In genomic region chr10:62793091-62793453, GRCm38 (mm10) we compare ENCODE assay signal across 8 mouse cellular contexts. TPM values are rescaled to one million over a fixed set of nuclear protein-coding genes. Genes with fewer than 3 reads are reported as not detected.
A peak's percentile ranks its signal among the peaks of the same experiment; 100 is the strongest.
DNase-seq lines count a peak whose midpoint lies in the region; ATAC-seq and TF ChIP-seq lines count a peak whose summit lies in the region.

No protein-coding gene starts in this region.

- H3K4me3 ChIP-seq in erythroblast, embryonic 14.5 days (replicated peaks) = peak overlapping the region; percentile 97
- H3K4me3 ChIP-seq in intestine, postnatal 0 days (ENCODE audit: low read depth, low read length) = peak overlapping the region; percentile 99
- peak overlapping the region; percentile 95 for H3K4me3 ChIP-seq in neural tube, embryonic 13.5 days

- peak; percentile 22 for DNase-seq in CD4-positive, CD25-positive, alpha-beta regulatory T cell, adult 2 months (ENCODE audit: low read depth, low spot score)
- DNase-seq in CD4-positive helper T cell, adult 2 months (ENCODE audit: low read depth, low spot score) = peak; percentile 2
- no peak for DNase-seq in thymus, adult 18-20 months
- DNase-seq in ovary, postnatal 14 days (ENCODE audit: low spot score) = no peak

- peak overlapping the region; percentile 93; the same call in 1 of the 2 replicates for H3K27ac ChIP-seq in intestine, postnatal 0 days (ENCODE audit: low read depth, low read length)
- peak overlapping the region; percentile 97 for H3K27ac ChIP-seq in neural tube, embryonic 13.5 days (replicated peaks)

- ATAC-seq in CD4-positive, CD25-positive, alpha-beta regulatory T cell, adult 4 months = no peak
- no peak for ATAC-seq in intestine, postnatal 0 days
- 0 out of 2 replicates have a peak, but pooled peaks have one; percentile 11 for ATAC-seq in neural tube, embryonic 13.5 days (ENCODE audit: low read depth)

- 57% methylated on average over 2 of the region's 2 CpGs for WGBS in intestine, postnatal 0 days
- 39% methylated on average over 2 of the region's 2 CpGs for WGBS in neural tube, embryonic 13.5 days

- H3K36me3 ChIP-seq in erythroblast, embryonic 14.5 days (ENCODE audit: control insufficient read depth) = peaks cover 25% of the 10 kb centered on the region
- H3K36me3 ChIP-seq in intestine, postnatal 0 days (ENCODE audit: control insufficient read depth, insufficient read depth) = peaks cover 15% of the 10 kb centered on the region
- peaks cover 23% of the 10 kb centered on the region for H3K36me3 ChIP-seq in neural tube, embryonic 13.5 days

- H3K4me2 ChIP-seq in intestine, postnatal 0 days (replicated peaks; ENCODE audit: low read depth) = peak overlapping the region; percentile 64
- H3K4me2 ChIP-seq in neural tube, embryonic 13.5 days = peak overlapping the region; percentile 75

- H3K27me3 ChIP-seq in erythroblast, embryonic 14.5 days (ENCODE audit: control insufficient read depth) = no peaks in the 10 kb centered on the region
- no peaks in the 10 kb centered on the region for H3K27me3 ChIP-seq in intestine, postnatal 0 days (replicated peaks; ENCODE audit: control insufficient read depth, insufficient read depth, low read length)
- H3K27me3 ChIP-seq in neural tube, embryonic 13.5 days = no peaks in the 10 kb centered on the region

- H3K4me1 ChIP-seq in erythroblast, embryonic 14.5 days (ENCODE audit: control insufficient read depth) = peaks cover 26% of the 10 kb centered on the region
- H3K4me1 ChIP-seq in intestine, postnatal 0 days (replicated peaks; ENCODE audit: control insufficient read depth, insufficient read depth, low read length) = no peaks in the 10 kb centered on the region
- peaks cover 36% of the 10 kb centered on the region for H3K4me1 ChIP-seq in neural tube, embryonic 13.5 days (replicated peaks)

- no peaks in the 10 kb centered on the region for H3K9me3 ChIP-seq in erythroblast, embryonic 14.5 days (ENCODE audit: control insufficient read depth, low read length)
- no peaks in the 10 kb centered on the region for H3K9me3 ChIP-seq in intestine, postnatal 0 days (ENCODE audit: control insufficient read depth)
- no peaks in the 10 kb centered on the region for H3K9me3 ChIP-seq in neural tube, embryonic 13.5 days

- H3K9ac ChIP-seq in intestine, postnatal 0 days (ENCODE audit: low read depth, low read length) = no peak overlapping the region
- H3K9ac ChIP-seq in neural tube, embryonic 13.5 days = peak overlapping the region; percentile 98

- no peak for TF ChIP-seq CTCF in intestine, postnatal 0 days (IDR thresholded peaks at IDR 0.05; ENCODE audit: low read depth)

RNA-seq across cellular contexts. Expression of gene Ccar1, which starts 1.0 kb away (rescaled TPM):
- 100 to 1,000 TPM; 113 to 124 TPM for polyA plus RNA-seq in CD4-positive, CD25-positive, alpha-beta regulatory T cell, adult 4 months (2017; shearing (Covaris generic))
- polyA plus RNA-seq in erythroblast, embryonic 14.5 days (2012) = 0.51 and 0.70 TPM in 2 replicates
- polyA plus RNA-seq in intestine, postnatal 0 days (2015; fragmentation: Nextera tagmentation; extraction: Ambion mirVana) = 45.7 and 46.8 TPM in 2 replicates
- 102 and 116 TPM in 2 replicates for polyA plus RNA-seq in neural tube, embryonic 13.5 days (2015; fragmentation: Nextera tagmentation; extraction: Ambion mirVana)

Comparison
In these comparisons a context has a peak if more than half of its experiments do, and no peak if none do; other contexts are left out.
1. DNase-seq: peak in CD4-positive, CD25-positive, alpha-beta regulatory T cell, adult 2 months (single experiment) and CD4-positive helper T cell, adult 2 months (single experiment); none in thymus, adult 18-20 months (0 of 2) and ovary, postnatal 14 days (single experiment).
2. RNA of gene Ccar1, which starts 1.0 kb away (polyA plus RNA-seq): 113 to 124 TPM in CD4-positive, CD25-positive, alpha-beta regulatory T cell, adult 4 months, 102 to 116 TPM in neural tube, embryonic 13.5 days and 45.7 to 46.8 TPM in intestine, postnatal 0 days; 0.51 to 0.70 TPM in erythroblast, embryonic 14.5 days; every median in the first group is over 10 times any median in the second.
3. Peak in every context shown above with its lines, with median percentiles within 50 percentile points of each other: H3K4me3 ChIP-seq.